Mouse (Mus musculus) midbrain, embryonic 11.5 days (tissue): ENCODE data around the gene BC004004. TPM values are rescaled to one million over a fixed set of nuclear protein-coding genes. Genes with fewer than 3 reads are reported as not detected.
"Not testable (repeated sequence)": the region's sequence is repeated elsewhere in the genome, so short reads cannot be mapped to it uniquely, and the experiment has no call there.

Experiments used
- ATAC-seq: fragments of 200-750 bp; cut with Nextera tagmentation; 2 replicates; pipeline ENCODE4 v1.8.0; 2017; ENCODE audit warnings: moderate TSS enrichment, moderate library complexity; ENCODE audit not compliant: low FRiP score
- DNase-seq: peaks from one replicate; pipeline ENCODE4 v3.0.0; 2015; ENCODE audit warnings: low spot score; ENCODE audit errors: missing footprints
- H3K27ac ChIP-seq: fragments of 300-500 bp; sonication (generic); 2 replicates; pipeline ENCODE4 v1.5.1; 2014; ENCODE audit warnings: low read depth, low read length
- H3K27me3 ChIP-seq: fragments of 300-500 bp; sonication (generic); 2 replicates; pipeline ENCODE4 v1.6.1; 2014; ENCODE audit warnings: mild to moderate bottlenecking, low read length, moderate library complexity, mixed read lengths; ENCODE audit not compliant: control insufficient read depth, insufficient read depth
- H3K36me3 ChIP-seq: fragments of 300-500 bp; sonication (generic); 2 replicates; pipeline ENCODE4 v1.6.1; 2014; ENCODE audit warnings: mild to moderate bottlenecking, low read length, moderate library complexity, mixed read lengths; ENCODE audit not compliant: control insufficient read depth, insufficient read depth
- H3K4me1 ChIP-seq: fragments of 300-500 bp; sonication (generic); 2 replicates; pipeline ENCODE4 v1.6.1; 2014; ENCODE audit warnings: low read length; ENCODE audit not compliant: control insufficient read depth, insufficient read depth
- H3K4me2 ChIP-seq: fragments of 300-500 bp; sonication (generic); 2 replicates; pipeline ENCODE4 v1.6.1; 2014; ENCODE audit warnings: mild to moderate bottlenecking, moderate library complexity
- H3K4me3 ChIP-seq: fragments of 300-500 bp; sonication (generic); 2 replicates; pipeline ENCODE4 v1.5.1; 2014; ENCODE audit warnings: low read depth, low read length
- H3K9ac ChIP-seq: fragments of 300-500 bp; sonication (generic); 2 replicates; pipeline ENCODE4 v1.6.1; 2014; ENCODE audit warnings: low read length
- H3K9me3 ChIP-seq: fragments of 300-500 bp; sonication (generic); 2 replicates; pipeline ENCODE4 v1.6.1; 2016; ENCODE audit warnings: low read length; ENCODE audit not compliant: control insufficient read depth
- WGBS: fragments of 180-500 bp; shearing (Covaris S2); extraction: QIAGEN DNeasy Blood & Tissue Kit; methylation state at CpG from one replicate; pipeline ENCODE4 v1.1.7; 2014; 5-methylcytosine and 5-hydroxymethylcytosine counted together
- polyA plus RNA-seq: library from polyadenylated mRNA; unstranded; fragments of >200 nt; fragmentation: Nextera tagmentation; extraction: Ambion mirVana; gene quantifications from 2 replicates; pipeline ENCODE4 v1.2.1, GENCODE M21; 2014

The BC004004 gene
- polyA plus RNA-seq, 1 experiment from 2014 or later = 68.4 TPM

- Histone ChIP-seq H3K9me3 (no peaks in the 10 kb centered on the region; the same call in 1 of the 2 replicates), H3K4me3 (no peak overlapping the region), H3K9ac (peak overlapping the region; percentile 22; the same call in 1 of the 2 replicates), H3K27ac (no peak overlapping the region), H3K36me3 (no peaks in the 10 kb centered on the region), H3K27me3 (no peaks in the 10 kb centered on the region), H3K4me2 (no peak overlapping the region), H3K4me1 (no peaks in the 10 kb centered on the region)
- DNase-seq (no peak), ATAC-seq (no peak)
- WGBS = 89% methylated on average over 8 of the region's 8 CpGs
Observed at GRCm38 (mm10) chr17:29311602-29312001, 43.0 kb downstream of the BC004004 start.

GRCm38 (mm10) chr17:29312082-29312481 lies 43.5 kb downstream of the BC004004 start:
- Histone ChIP-seq H3K9ac (no peak overlapping the region), H3K4me3 (no peak overlapping the region), H3K9me3 (no peaks in the 10 kb centered on the region; the same call in 1 of the 2 replicates), H3K27ac (no peak overlapping the region), H3K4me1 (no peaks in the 10 kb centered on the region), H3K4me2 (no peak overlapping the region), H3K36me3 (no peaks in the 10 kb centered on the region), H3K27me3 (no peaks in the 10 kb centered on the region)
- DNase-seq (no peak), ATAC-seq (no peak)
- 93% methylated on average over 2 of the region's 2 CpGs for WGBS

GRCm38 (mm10) chr17:29313300-29313699 lies 44.7 kb downstream of the BC004004 start:
- Histone ChIP-seq H3K4me2 (no peak overlapping the region), H3K4me1 (no peaks in the 10 kb centered on the region), H3K27me3 (no peaks in the 10 kb centered on the region), H3K36me3 (no peaks in the 10 kb centered on the region), H3K9ac (no peak overlapping the region), H3K27ac (no peak overlapping the region), H3K4me3 (no peak overlapping the region), H3K9me3 (no peaks in the 10 kb centered on the region; the same call in 1 of the 2 replicates)
- ATAC-seq = no peak
- DNase-seq = no peak

GRCm38 (mm10) chr17:29315672-29316465 lies 47.3 kb downstream of the BC004004 start:
- 50% methylated on average over 9 of the region's 9 CpGs for WGBS
- DNase-seq (no peak), ATAC-seq (no peak)
- no peaks in the 10 kb centered on the region; the same call in 1 of the 2 replicates for H3K9me3 ChIP-seq
- H3K9ac ChIP-seq = no peak overlapping the region
- no peak overlapping the region for H3K27ac ChIP-seq
- H3K27me3 ChIP-seq = peaks cover 3% of the 10 kb centered on the region; the same call in 1 of the 2 replicates
- no peak overlapping the region for H3K4me2 ChIP-seq
- H3K36me3 ChIP-seq = no peaks in the 10 kb centered on the region
- no peak overlapping the region for H3K4me3 ChIP-seq
- H3K4me1 ChIP-seq = no peaks in the 10 kb centered on the region

GRCm38 (mm10) chr17:29316891-29317290 lies 48.3 kb downstream of the BC004004 start:
- ATAC-seq (no peak), DNase-seq (no peak)
- Histone ChIP-seq H3K4me2 (no peak overlapping the region), H3K9me3 (no peaks in the 10 kb centered on the region; the same call in 1 of the 2 replicates), H3K36me3 (no peaks in the 10 kb centered on the region), H3K27me3 (peaks cover 12% of the 10 kb centered on the region), H3K9ac (no peak overlapping the region), H3K4me1 (no peaks in the 10 kb centered on the region), H3K27ac (no peak overlapping the region), H3K4me3 (no peak overlapping the region)
- 49% methylated on average over 3 of the region's 3 CpGs for WGBS

- not testable (repeated sequence) for ATAC-seq, H3K9ac ChIP-seq, H3K4me3 ChIP-seq, H3K36me3 ChIP-seq, H3K4me1 ChIP-seq, DNase-seq, H3K4me2 ChIP-seq, H3K9me3 ChIP-seq, H3K27ac ChIP-seq
- peaks cover 17% of the 10 kb centered on the region for H3K27me3 ChIP-seq
- 86% methylated on average over 3 of the region's 3 CpGs for WGBS
Observed at GRCm38 (mm10) chr17:29317380-29317779, 48.8 kb downstream of the BC004004 start, which contains the start of gene Pi16. Gene Pi16 (plus strand): TSS chr17:29317680.

GRCm38 (mm10) chr17:29318731-29319250 lies 50.2 kb downstream of the BC004004 start:
- H3K4me2 ChIP-seq = no peak overlapping the region
- no peak overlapping the region for H3K27ac ChIP-seq
- H3K27me3 ChIP-seq = peaks cover 26% of the 10 kb centered on the region
- no peak overlapping the region for H3K9ac ChIP-seq
- no peak for ATAC-seq
- no peak overlapping the region for H3K4me3 ChIP-seq
- H3K36me3 ChIP-seq = no peaks in the 10 kb centered on the region
- peaks cover 4% of the 10 kb centered on the region; the same call in 1 of the 2 replicates for H3K4me1 ChIP-seq
- WGBS = 51% methylated on average over 6 of the region's 6 CpGs
- no peaks in the 10 kb centered on the region for H3K9me3 ChIP-seq
- DNase-seq = no peak

- H3K4me2 ChIP-seq = no peak overlapping the region
- H3K36me3 ChIP-seq = no peaks in the 10 kb centered on the region
- no peak overlapping the region for H3K27ac ChIP-seq
- no peak for ATAC-seq
- 90% methylated on average over 7 of the region's 7 CpGs for WGBS
- H3K4me3 ChIP-seq = no peak overlapping the region
- no peaks in the 10 kb centered on the region for H3K9me3 ChIP-seq
- no peak overlapping the region for H3K9ac ChIP-seq
- peaks cover 4% of the 10 kb centered on the region; the same call in 1 of the 2 replicates for H3K4me1 ChIP-seq
- DNase-seq = no peak
- peaks cover 26% of the 10 kb centered on the region for H3K27me3 ChIP-seq
Observed at GRCm38 (mm10) chr17:29319476-29319875, 50.9 kb downstream of the BC004004 start.

GRCm38 (mm10) chr17:29319881-29320639 lies 51.5 kb downstream of the BC004004 start:
- peaks cover 26% of the 10 kb centered on the region for H3K27me3 ChIP-seq
- no peaks in the 10 kb centered on the region for H3K9me3 ChIP-seq
- ATAC-seq (no peak), DNase-seq (no peak)
- 70% methylated on average over 8 of the region's 8 CpGs for WGBS
- no peak overlapping the region for H3K4me3 ChIP-seq
- no peak overlapping the region for H3K9ac ChIP-seq
- H3K36me3 ChIP-seq = no peaks in the 10 kb centered on the region
- no peak overlapping the region for H3K27ac ChIP-seq
- no peak overlapping the region for H3K4me2 ChIP-seq
- peaks cover 4% of the 10 kb centered on the region; the same call in 1 of the 2 replicates for H3K4me1 ChIP-seq
